Mouse (Mus musculus): ENCODE data around the gene Dnajc8. TPM values are rescaled to one million over a fixed set of nuclear protein-coding genes. Genes with fewer than 3 reads are reported as not detected.

Gene Dnajc8
- polyA plus RNA-seq, 1 experiment from 2014 or later: 153 TPM

DNA sequence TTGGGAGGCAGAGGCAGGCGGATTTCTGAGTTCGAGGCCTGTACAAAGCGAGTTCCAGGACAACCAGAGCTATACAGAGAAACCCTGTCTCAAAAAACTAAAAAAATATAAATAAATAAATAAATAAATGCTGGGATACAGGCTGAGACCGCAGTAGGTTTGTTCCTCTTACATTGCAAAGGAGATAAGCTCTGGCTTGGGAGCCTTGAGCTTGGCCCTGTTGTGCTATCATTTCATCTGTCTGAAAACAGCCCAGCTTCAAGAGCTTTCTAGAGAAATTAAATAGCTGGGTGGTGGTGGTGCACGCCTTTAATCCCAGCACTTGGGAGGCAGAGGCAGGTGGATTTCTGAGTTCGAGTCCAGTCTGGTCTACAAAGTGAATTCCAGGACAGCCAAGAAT lies 33.7 kb upstream of the Dnajc8 start:
- H3K27me3 ChIP-seq (ENCODE audit: control insufficient read depth, insufficient read depth, low read depth, low read length): no peaks in the 10 kb centered on the region
- H3K9me3 ChIP-seq (replicated peaks; ENCODE audit: control insufficient read depth, low read length, poor library complexity, severe bottlenecking): no peaks in the 10 kb centered on the region
- H3K4me1 ChIP-seq (ENCODE audit: control insufficient read depth, insufficient read depth, low read length): no peaks in the 10 kb centered on the region
- no peak overlapping the region for H3K4me3 ChIP-seq (ENCODE audit: low read depth, low read length)
- H3K27ac ChIP-seq (ENCODE audit: low read length): no peak overlapping the region
- ATAC-seq: no peak
- no peak overlapping the region for H3K4me2 ChIP-seq (ENCODE audit: low read length)
- WGBS: 96% methylated on average over 6 of the region's 6 CpGs
- no peak overlapping the region for H3K9ac ChIP-seq (ENCODE audit: low read depth, low read length)
- 0 out of 2 replicates have a peak, but pooled peaks cover 4% of the 10 kb centered on the region for H3K36me3 ChIP-seq (ENCODE audit: control insufficient read depth, insufficient read depth, low read length)

GRCm38 (mm10) chr4:132503344-132503743 lies 32.0 kb upstream of the Dnajc8 start:
- no peak overlapping the region for H3K9ac ChIP-seq (ENCODE audit: low read depth, low read length)
- ATAC-seq: no peak
- no peak overlapping the region for H3K4me2 ChIP-seq (ENCODE audit: low read length)
- no peaks in the 10 kb centered on the region for H3K9me3 ChIP-seq (replicated peaks; ENCODE audit: control insufficient read depth, low read length, poor library complexity, severe bottlenecking)
- H3K36me3 ChIP-seq (ENCODE audit: control insufficient read depth, insufficient read depth, low read length): no peaks in the 10 kb centered on the region
- H3K4me3 ChIP-seq (ENCODE audit: low read depth, low read length): no peak overlapping the region
- 88% methylated on average over 11 of the region's 11 CpGs for WGBS
- no peak overlapping the region for H3K27ac ChIP-seq (ENCODE audit: low read length)
- no peaks in the 10 kb centered on the region for H3K27me3 ChIP-seq (ENCODE audit: control insufficient read depth, insufficient read depth, low read depth, low read length)
- H3K4me1 ChIP-seq (ENCODE audit: control insufficient read depth, insufficient read depth, low read length): no peaks in the 10 kb centered on the region

DNA sequence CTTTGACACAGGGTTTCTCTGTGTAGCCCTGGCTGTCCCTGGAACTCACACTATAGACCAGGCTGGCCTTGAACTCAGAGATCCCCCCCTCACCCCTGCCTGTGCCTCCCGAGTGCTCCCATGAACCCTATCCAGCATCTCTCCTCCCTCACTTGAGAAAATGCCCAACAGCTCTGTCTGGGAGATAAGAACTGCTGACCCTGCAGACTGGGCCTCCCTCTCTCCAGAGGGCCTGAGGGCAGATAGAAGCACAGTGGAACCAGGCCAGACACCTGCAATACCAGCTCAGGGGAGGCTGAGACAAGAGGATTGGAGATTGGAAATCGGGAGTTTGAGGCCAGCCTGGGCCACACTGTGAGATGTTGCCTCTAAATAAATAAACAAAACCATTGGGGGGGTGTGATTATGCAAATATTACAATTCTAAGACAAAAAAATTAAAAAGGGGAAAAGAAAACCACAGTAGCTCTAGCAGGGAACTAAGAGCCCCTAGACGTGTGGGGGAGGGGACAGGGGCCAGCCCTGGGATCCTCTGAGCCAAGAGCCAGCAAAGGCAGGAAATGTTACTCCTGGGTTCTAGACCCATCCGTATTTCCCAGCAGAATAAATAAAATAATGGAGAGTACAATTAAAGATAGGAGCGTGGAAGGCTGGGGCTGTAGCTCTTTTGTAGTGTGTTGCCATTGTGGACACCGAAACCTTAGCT lies 30.2 kb upstream of the Dnajc8 start:
- Histone ChIP-seq H3K9me3 (replicated peaks; ENCODE audit: control insufficient read depth, low read length, poor library complexity, severe bottlenecking) (no peaks in the 10 kb centered on the region), H3K27me3 (ENCODE audit: control insufficient read depth, insufficient read depth, low read depth, low read length) (no peaks in the 10 kb centered on the region), H3K36me3 (ENCODE audit: control insufficient read depth, insufficient read depth, low read length) (no peaks in the 10 kb centered on the region), H3K4me2 (ENCODE audit: low read length) (no peak overlapping the region), H3K4me3 (ENCODE audit: low read depth, low read length) (no peak overlapping the region), H3K4me1 (ENCODE audit: control insufficient read depth, insufficient read depth, low read length) (no peaks in the 10 kb centered on the region; the same call in 1 of the 2 replicates), H3K27ac (ENCODE audit: low read length) (no peak overlapping the region), H3K9ac (ENCODE audit: low read depth, low read length) (no peak overlapping the region)
- WGBS: 64% methylated on average over 6 of the region's 6 CpGs
- ATAC-seq: no peak

DNA sequence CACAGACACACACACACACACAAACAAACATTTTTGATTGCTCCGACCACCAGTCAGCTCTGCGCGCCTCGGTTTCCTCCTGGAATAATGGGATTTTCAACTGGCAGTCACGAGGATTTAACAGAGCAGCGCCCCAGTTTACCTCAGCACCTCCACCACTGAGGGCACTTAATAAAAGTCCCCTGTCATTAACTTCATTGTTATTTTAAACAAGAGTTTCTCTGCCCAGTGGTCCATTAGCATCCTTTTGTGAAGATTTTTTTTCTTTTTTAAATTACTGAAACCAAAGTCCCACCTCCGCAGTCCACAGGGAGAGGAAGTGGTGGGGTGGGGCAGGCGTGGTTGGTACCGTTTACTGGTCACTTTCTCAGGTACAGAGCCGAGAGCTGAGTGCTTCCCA lies 29.6 kb upstream of the Dnajc8 start:
- ATAC-seq: no peak
- Histone ChIP-seq H3K4me1 (ENCODE audit: control insufficient read depth, insufficient read depth, low read length) (no peaks in the 10 kb centered on the region; the same call in 1 of the 2 replicates), H3K4me2 (ENCODE audit: low read length) (no peak overlapping the region), H3K4me3 (ENCODE audit: low read depth, low read length) (no peak overlapping the region), H3K9me3 (replicated peaks; ENCODE audit: control insufficient read depth, low read length, poor library complexity, severe bottlenecking) (no peaks in the 10 kb centered on the region), H3K9ac (ENCODE audit: low read depth, low read length) (no peak overlapping the region), H3K27me3 (ENCODE audit: control insufficient read depth, insufficient read depth, low read depth, low read length) (no peaks in the 10 kb centered on the region), H3K27ac (ENCODE audit: low read length) (no peak overlapping the region), H3K36me3 (ENCODE audit: control insufficient read depth, insufficient read depth, low read length) (no peaks in the 10 kb centered on the region)
- 25% methylated on average over 10 of the region's 10 CpGs for WGBS

GRCm38 (mm10) chr4:132506250-132506649 lies 29.1 kb upstream of the Dnajc8 start:
- Histone ChIP-seq H3K27ac (ENCODE audit: low read length) (no peak overlapping the region), H3K4me1 (ENCODE audit: control insufficient read depth, insufficient read depth, low read length) (no peaks in the 10 kb centered on the region; the same call in 1 of the 2 replicates), H3K36me3 (ENCODE audit: control insufficient read depth, insufficient read depth, low read length) (no peaks in the 10 kb centered on the region), H3K27me3 (ENCODE audit: control insufficient read depth, insufficient read depth, low read depth, low read length) (no peaks in the 10 kb centered on the region), H3K9ac (ENCODE audit: low read depth, low read length) (no peak overlapping the region), H3K9me3 (replicated peaks; ENCODE audit: control insufficient read depth, low read length, poor library complexity, severe bottlenecking) (no peaks in the 10 kb centered on the region), H3K4me2 (ENCODE audit: low read length) (no peak overlapping the region), H3K4me3 (ENCODE audit: low read depth, low read length) (no peak overlapping the region)
- WGBS: 75% methylated on average over 6 of the region's 6 CpGs
- no peak for ATAC-seq

GRCm38 (mm10) chr4:132507210-132507609 lies 28.1 kb upstream of the Dnajc8 start:
- no peak overlapping the region for H3K27ac ChIP-seq (ENCODE audit: low read length)
- no peaks in the 10 kb centered on the region; the same call in 1 of the 2 replicates for H3K4me1 ChIP-seq (ENCODE audit: control insufficient read depth, insufficient read depth, low read length)
- no peaks in the 10 kb centered on the region for H3K27me3 ChIP-seq (ENCODE audit: control insufficient read depth, insufficient read depth, low read depth, low read length)
- ATAC-seq: no peak
- H3K4me2 ChIP-seq (ENCODE audit: low read length): no peak overlapping the region
- no peak overlapping the region for H3K9ac ChIP-seq (ENCODE audit: low read depth, low read length)
- no peaks in the 10 kb centered on the region for H3K36me3 ChIP-seq (ENCODE audit: control insufficient read depth, insufficient read depth, low read length)
- H3K9me3 ChIP-seq (replicated peaks; ENCODE audit: control insufficient read depth, low read length, poor library complexity, severe bottlenecking): no peaks in the 10 kb centered on the region
- H3K4me3 ChIP-seq (ENCODE audit: low read depth, low read length): no peak overlapping the region
- 46% methylated on average over 2 of the region's 2 CpGs for WGBS

- WGBS: under 1% methylated on average over 50 of the region's 52 CpGs
- Histone ChIP-seq H3K9ac (ENCODE audit: low read depth, low read length) (peak overlapping the region; percentile 81), H3K4me2 (ENCODE audit: low read length) (peak overlapping the region; percentile 93), H3K27me3 (ENCODE audit: control insufficient read depth, insufficient read depth, low read depth, low read length) (peaks cover 3% of the 10 kb centered on the region), H3K27ac (ENCODE audit: low read length) (peak overlapping the region; percentile 76), H3K9me3 (replicated peaks; ENCODE audit: control insufficient read depth, low read length, poor library complexity, severe bottlenecking) (no peaks in the 10 kb centered on the region), H3K4me3 (ENCODE audit: low read depth, low read length) (peak overlapping the region; percentile 86), H3K4me1 (ENCODE audit: control insufficient read depth, insufficient read depth, low read length) (peaks cover 5% of the 10 kb centered on the region; the same call in 1 of the 2 replicates), H3K36me3 (ENCODE audit: control insufficient read depth, insufficient read depth, low read length) (no peaks in the 10 kb centered on the region)
- peak; percentile 72 for ATAC-seq
Measured at GRCm38 (mm10) chr4:132509621-132510296, 25.6 kb upstream of the Dnajc8 start.

DNA sequence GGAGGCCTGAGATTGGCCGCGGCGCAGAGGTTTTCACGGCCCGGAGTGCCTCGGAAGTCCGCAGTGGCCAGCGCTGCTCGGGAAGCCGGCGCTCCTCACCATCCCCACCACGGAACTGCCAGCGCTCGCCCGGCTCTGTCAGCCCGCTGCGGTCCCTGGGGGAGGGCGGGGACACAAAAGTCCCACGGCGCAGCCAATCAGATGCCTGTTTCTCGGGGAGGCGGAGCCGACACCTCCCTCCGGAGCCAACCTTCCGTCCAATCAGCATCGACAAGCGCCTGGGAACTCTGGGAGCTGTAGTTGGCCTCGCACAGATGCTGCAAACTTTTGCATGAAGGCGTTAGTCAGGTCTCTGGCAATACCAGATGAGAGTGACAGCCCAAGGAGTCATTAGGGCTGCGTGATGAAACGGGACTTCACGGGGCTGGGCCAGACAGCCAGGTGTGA lies 25.0 kb upstream of the Dnajc8 start, which contains the start of gene Sesn2:
Gene Sesn2 (minus strand): TSS at position 150 of the 447 bp plus-strand sequence.
- WGBS: under 1% methylated on average over 32 of the region's 32 CpGs
- H3K4me2 ChIP-seq (ENCODE audit: low read length): peak within 1 kb of the TSS; percentile 93
- H3K36me3 ChIP-seq (ENCODE audit: control insufficient read depth, insufficient read depth, low read length): no peaks in the 10 kb centered on the region
- peak within 1 kb of the TSS; percentile 86 for H3K4me3 ChIP-seq (ENCODE audit: low read depth, low read length)
- no peaks in the 10 kb centered on the region for H3K9me3 ChIP-seq (replicated peaks; ENCODE audit: control insufficient read depth, low read length, poor library complexity, severe bottlenecking)
- peak within 1 kb of the TSS; percentile 76 for H3K27ac ChIP-seq (ENCODE audit: low read length)
- H3K27me3 ChIP-seq (ENCODE audit: control insufficient read depth, insufficient read depth, low read depth, low read length): peaks cover 3% of the 10 kb centered on the region
- H3K4me1 ChIP-seq (ENCODE audit: control insufficient read depth, insufficient read depth, low read length): peaks cover 8% of the 10 kb centered on the region; the same call in 1 of the 2 replicates
- H3K9ac ChIP-seq (ENCODE audit: low read depth, low read length): peak within 1 kb of the TSS; percentile 81
- peak; percentile 93 for ATAC-seq

DNA sequence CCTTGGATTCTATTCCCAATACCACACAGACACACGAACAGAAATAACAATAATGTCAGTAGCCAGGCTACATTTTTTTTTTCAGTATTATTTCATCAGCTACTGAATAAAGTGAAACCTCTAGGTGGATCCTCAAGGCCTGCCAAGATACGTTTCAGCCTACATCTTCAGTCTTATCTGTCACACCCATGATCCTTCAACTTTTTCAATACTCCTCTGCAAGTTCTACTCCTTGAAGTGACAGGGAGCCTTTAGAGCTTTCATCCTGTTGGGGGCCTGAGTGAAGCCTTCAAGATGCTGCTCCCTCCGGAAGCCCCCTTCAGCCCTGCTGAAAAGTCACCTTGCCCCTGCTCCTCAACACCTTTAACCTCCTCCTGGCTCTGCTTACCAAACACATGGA lies 23.3 kb upstream of the Dnajc8 start:
- ATAC-seq: no peak
- Histone ChIP-seq H3K4me1 (ENCODE audit: control insufficient read depth, insufficient read depth, low read length) (peaks cover 8% of the 10 kb centered on the region; the same call in 1 of the 2 replicates), H3K27ac (ENCODE audit: low read length) (no peak overlapping the region), H3K4me2 (ENCODE audit: low read length) (no peak overlapping the region), H3K27me3 (ENCODE audit: control insufficient read depth, insufficient read depth, low read depth, low read length) (peaks cover 3% of the 10 kb centered on the region), H3K4me3 (ENCODE audit: low read depth, low read length) (no peak overlapping the region), H3K9ac (ENCODE audit: low read depth, low read length) (no peak overlapping the region), H3K9me3 (replicated peaks; ENCODE audit: control insufficient read depth, low read length, poor library complexity, severe bottlenecking) (no peaks in the 10 kb centered on the region), H3K36me3 (ENCODE audit: control insufficient read depth, insufficient read depth, low read length) (no peaks in the 10 kb centered on the region)
- 70% methylated on average over 3 of the region's 3 CpGs for WGBS
